Mouse (Mus musculus) pancreas, adult 10 weeks (tissue): ENCODE measurements around the gene Esp36. TPM values are rescaled to one million over a fixed set of nuclear protein-coding genes. Genes with fewer than 3 reads are reported as not detected.

Experiments
- polyA plus RNA-seq: library from polyadenylated mRNA; stranded (reverse); fragments of 350-450 nt; fragmentation: Illumina TruSeq; extraction: RNeasy Lipid Tissue Mini Kit (QIAGEN cat#74804); gene quantifications from one replicate; pipeline ENCODE4 v1.2.3, GENCODE M21; 2015; ENCODE audit warnings: low read depth, low replicate concordance; ENCODE audit not compliant: insufficient read depth

Gene Esp36
- not detected for polyA plus RNA-seq

GRCm38 (mm10) chr17:38420085-38420484 is at the start of gene Esp36:
TSS of gene Esp36 (minus strand) at chr17:38420185.

Other genes with a start within 250 kb of the Esp36 start
- not detected for gene Olfr134, start 248.8 kb downstream of the Esp36 start, polyA plus RNA-seq
- gene Olfr135, start 215.8 kb downstream of the Esp36 start, polyA plus RNA-seq: not detected
- not detected for gene Olfr138, start 159.2 kb downstream of the Esp36 start, polyA plus RNA-seq
- not detected for gene Olfr137, start 112.6 kb downstream of the Esp36 start, polyA plus RNA-seq
- not detected for gene Olfr136, start 90.4 kb downstream of the Esp36 start, polyA plus RNA-seq
- gene Esp34, start 134.0 kb upstream of the Esp36 start, polyA plus RNA-seq: not detected
- not detected for gene Esp31, start 219.3 kb upstream of the Esp36 start, polyA plus RNA-seq